Mouse (Mus musculus): Measurements from ENCODE around the gene Ldlrad1. TPM values are rescaled to one million over a fixed set of nuclear protein-coding genes. Genes with fewer than 3 reads are reported as not detected.

Ldlrad1 gene
- not detected for polyA plus RNA-seq (2015; fragmentation: Illumina TruSeq; extraction: RNeasy Lipid Tissue Mini Kit (QIAGEN cat#74804); ENCODE audit: insufficient read depth, low read depth, low replicate concordance)

DNA sequence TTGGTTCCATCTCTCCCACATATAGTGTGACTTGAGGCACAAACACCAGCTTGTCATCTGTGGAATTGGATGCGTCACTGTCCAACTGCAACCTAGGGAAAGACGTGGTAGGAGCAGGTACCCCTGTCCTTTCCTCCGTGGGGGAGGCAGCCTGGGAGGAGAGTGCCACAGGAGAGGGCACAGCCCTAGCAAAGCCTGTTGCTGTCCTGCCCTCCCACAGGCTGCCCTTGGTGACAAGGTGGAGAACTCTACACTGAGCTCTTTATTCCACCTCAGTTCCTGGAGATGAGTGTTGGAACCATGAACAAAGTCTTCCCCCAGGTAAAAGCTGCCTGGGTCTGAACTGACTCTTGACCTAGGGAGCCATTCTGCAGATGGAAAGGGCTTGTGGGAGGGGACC, at the start of gene Ldlrad1:
Gene Ldlrad1 (plus strand): TSS at position 301 of the 400 bp plus-strand sequence.

GRCm38 (mm10) chr4:107178182-107178829, 30.7 kb upstream of the Ldlrad1 start, which contains the start of gene Tmem59:
Gene Tmem59 (plus strand): TSS chr4:107178399.

GRCm38 (mm10) chr4:107178830-107179490, 30.0 kb upstream of the Ldlrad1 start, which contains the start of gene Tceanc2:
Gene Tceanc2 (minus strand): TSS chr4:107179116.

DNA sequence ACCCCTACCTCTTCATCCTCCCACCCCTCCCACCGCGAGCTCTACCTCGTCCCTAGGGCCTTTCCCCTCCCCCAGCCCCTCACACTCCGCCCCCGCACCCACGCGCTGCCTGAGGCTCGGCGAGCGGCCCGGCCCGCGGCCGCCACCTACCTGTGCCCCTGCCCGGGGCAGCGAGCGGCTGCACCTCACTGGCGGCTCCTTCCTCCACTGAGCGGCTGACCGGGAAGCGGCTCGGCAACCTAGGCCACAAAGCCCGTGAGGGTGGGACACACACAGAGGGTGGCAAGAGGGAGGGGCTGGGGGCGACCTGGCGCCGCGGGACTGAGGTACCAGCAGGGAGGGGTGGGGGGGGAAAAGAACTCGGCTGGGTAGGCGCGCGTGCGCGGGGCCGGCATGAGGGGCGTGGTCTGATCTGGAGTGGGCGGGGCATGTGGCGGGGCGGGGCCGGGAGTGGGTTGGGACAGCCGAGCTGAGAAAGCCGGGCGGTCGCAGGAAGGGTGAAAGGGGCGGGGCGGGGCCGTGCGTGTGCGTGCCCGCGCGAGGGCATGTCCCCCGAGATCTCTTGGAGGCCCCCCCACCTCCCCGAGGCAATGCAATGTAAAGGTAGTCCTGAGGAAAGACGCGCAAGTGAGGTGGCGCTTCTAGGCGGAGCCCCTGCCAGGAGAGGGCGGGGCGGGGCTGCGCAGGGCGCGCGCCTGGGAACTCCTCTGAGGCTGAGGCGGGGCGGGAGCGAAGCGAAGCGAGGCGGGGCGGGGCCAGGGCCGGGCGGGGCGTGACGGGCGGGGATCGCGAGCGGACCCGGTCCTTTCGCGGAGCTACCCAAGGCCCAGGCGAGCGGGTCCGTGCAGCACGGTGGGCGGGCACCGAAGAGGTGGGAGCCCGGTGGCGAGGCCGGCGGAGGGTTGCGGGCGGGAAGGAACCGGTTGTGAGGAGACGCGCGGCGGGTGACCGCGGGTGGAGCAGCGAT, 44.4 kb downstream of the Ldlrad1 start, which contains the start of the genes Lrrc42 and Hspb11:
Gene Lrrc42 (minus strand): TSS at position 408 of the 967 bp plus-strand sequence.
Gene Hspb11 (plus strand): TSS at position 469 of the 967 bp plus-strand sequence.

Other genes starting within 250 kb of the Ldlrad1 start
- gene Mrpl37, start 142.3 kb upstream of the Ldlrad1 start, polyA plus RNA-seq (2015; fragmentation: Illumina TruSeq; extraction: RNeasy Lipid Tissue Mini Kit (QIAGEN cat#74804); ENCODE audit: insufficient read depth, low read depth, low replicate concordance), result 26.9 TPM
- 5.2 TPM for gene Cyb5rl, start 142.2 kb upstream of the Ldlrad1 start, polyA plus RNA-seq (2015; fragmentation: Illumina TruSeq; extraction: RNeasy Lipid Tissue Mini Kit (QIAGEN cat#74804); ENCODE audit: insufficient read depth, low read depth, low replicate concordance)
- gene Cdcp2, start 112.3 kb upstream of the Ldlrad1 start, polyA plus RNA-seq (2015; fragmentation: Illumina TruSeq; extraction: RNeasy Lipid Tissue Mini Kit (QIAGEN cat#74804); ENCODE audit: insufficient read depth, low read depth, low replicate concordance), result not detected
- gene Tmem59, start 30.8 kb upstream of the Ldlrad1 start, polyA plus RNA-seq (2015; fragmentation: Illumina TruSeq; extraction: RNeasy Lipid Tissue Mini Kit (QIAGEN cat#74804); ENCODE audit: insufficient read depth, low read depth, low replicate concordance), result 85.4 TPM
- gene Tceanc2, start 30.1 kb upstream of the Ldlrad1 start, polyA plus RNA-seq (2015; fragmentation: Illumina TruSeq; extraction: RNeasy Lipid Tissue Mini Kit (QIAGEN cat#74804); ENCODE audit: insufficient read depth, low read depth, low replicate concordance), result 3.5 TPM
- 9.3 TPM for gene Lrrc42, start 44.4 kb downstream of the Ldlrad1 start, polyA plus RNA-seq (2015; fragmentation: Illumina TruSeq; extraction: RNeasy Lipid Tissue Mini Kit (QIAGEN cat#74804); ENCODE audit: insufficient read depth, low read depth, low replicate concordance)
- gene Hspb11, start 44.4 kb downstream of the Ldlrad1 start, polyA plus RNA-seq (2015; fragmentation: Illumina TruSeq; extraction: RNeasy Lipid Tissue Mini Kit (QIAGEN cat#74804); ENCODE audit: insufficient read depth, low read depth, low replicate concordance), result 1.7 TPM
- 2.3 TPM for gene Dio1, start 98.0 kb downstream of the Ldlrad1 start, polyA plus RNA-seq (2015; fragmentation: Illumina TruSeq; extraction: RNeasy Lipid Tissue Mini Kit (QIAGEN cat#74804); ENCODE audit: insufficient read depth, low read depth, low replicate concordance)
- gene Yipf1, start 105.2 kb downstream of the Ldlrad1 start, polyA plus RNA-seq (2015; fragmentation: Illumina TruSeq; extraction: RNeasy Lipid Tissue Mini Kit (QIAGEN cat#74804); ENCODE audit: insufficient read depth, low read depth, low replicate concordance), result 20.8 TPM
- gene Ndc1, start 158.6 kb downstream of the Ldlrad1 start, polyA plus RNA-seq (2015; fragmentation: Illumina TruSeq; extraction: RNeasy Lipid Tissue Mini Kit (QIAGEN cat#74804); ENCODE audit: insufficient read depth, low read depth, low replicate concordance), result 0.85 TPM
- not detected for gene Glis1, start 225.4 kb downstream of the Ldlrad1 start, polyA plus RNA-seq (2015; fragmentation: Illumina TruSeq; extraction: RNeasy Lipid Tissue Mini Kit (QIAGEN cat#74804); ENCODE audit: insufficient read depth, low read depth, low replicate concordance)

Measured in pancreas, adult 10 weeks (tissue).